Mouse (Mus musculus) embryo, embryonic 10.5 days (tissue): ENCODE measurements around the gene Fgfr2.
A peak's percentile ranks its signal among the peaks of the same experiment; 100 is the strongest.

ENCODE experiments used
- DNase-seq: peaks from one replicate; pipeline ENCODE4 v3.0.0-alpha.2; 2015; ENCODE audit warnings: low spot score

Fgfr2 gene

GRCm38 (mm10) chr7:132303988-132304387 is 819.2 kb downstream of the Fgfr2 start:
- DNase-seq: no peak

DNA sequence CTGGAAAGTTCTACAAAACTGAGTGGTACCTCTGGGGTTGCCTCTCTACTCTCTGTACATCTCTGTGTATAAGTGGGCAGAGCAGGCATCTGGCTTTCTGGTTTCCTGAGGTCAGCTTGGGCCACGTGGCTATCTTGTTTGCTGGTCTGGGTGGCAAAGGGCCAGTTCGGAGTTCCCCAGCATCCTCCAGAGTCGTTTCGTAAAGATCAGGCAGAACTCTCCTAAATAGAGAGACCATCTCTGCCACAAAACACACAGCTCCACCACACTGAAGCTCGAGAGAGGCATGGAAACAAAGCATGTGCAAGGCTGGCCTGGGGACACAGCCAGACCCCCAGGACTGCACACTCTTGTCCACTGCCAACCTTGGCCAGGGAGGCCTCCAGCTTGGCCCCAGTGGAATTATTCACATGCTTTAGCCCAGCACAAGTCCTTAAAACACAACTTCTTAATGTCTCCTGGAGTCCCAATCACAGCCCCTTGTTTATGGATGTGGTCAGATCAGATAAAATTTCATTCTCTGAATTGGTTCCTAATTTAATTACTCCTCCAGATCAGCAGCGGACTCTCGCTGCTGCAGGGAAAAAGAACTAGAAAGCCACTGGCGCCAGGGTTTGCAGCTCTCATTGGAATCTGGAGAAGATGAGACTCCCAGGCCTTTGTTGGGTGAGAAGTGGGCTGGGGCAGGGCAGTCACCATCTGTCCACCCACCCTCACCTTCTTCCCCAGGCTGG is 820.5 kb downstream of the Fgfr2 start:
- DNase-seq: no peak

DNA sequence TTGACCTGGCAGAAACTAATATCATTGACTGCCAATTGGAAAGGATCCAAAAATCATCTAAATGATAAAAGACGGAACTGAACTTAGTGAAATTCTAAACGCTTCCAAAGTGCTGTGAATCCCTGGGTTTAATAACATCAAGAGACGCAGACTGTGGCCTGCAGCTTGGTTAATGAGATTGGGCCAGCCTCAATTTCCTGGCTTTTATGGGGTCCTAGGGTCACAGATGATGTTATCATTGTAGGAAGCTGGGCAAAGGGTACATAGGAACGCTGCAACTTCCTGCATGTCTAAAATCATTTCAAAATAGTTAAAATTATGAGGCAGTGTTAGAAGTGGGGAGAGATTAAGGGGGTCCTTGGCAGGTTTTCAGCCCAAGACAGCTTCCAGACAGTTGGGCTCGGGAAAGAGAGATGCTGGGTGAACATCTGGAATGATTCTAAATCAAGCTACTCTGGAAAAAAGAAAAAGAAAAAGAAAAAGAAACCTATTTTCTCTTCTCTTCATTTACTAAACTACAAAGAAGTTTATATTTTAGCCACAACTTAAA is 823.4 kb downstream of the Fgfr2 start:
- no peak for DNase-seq

DNA sequence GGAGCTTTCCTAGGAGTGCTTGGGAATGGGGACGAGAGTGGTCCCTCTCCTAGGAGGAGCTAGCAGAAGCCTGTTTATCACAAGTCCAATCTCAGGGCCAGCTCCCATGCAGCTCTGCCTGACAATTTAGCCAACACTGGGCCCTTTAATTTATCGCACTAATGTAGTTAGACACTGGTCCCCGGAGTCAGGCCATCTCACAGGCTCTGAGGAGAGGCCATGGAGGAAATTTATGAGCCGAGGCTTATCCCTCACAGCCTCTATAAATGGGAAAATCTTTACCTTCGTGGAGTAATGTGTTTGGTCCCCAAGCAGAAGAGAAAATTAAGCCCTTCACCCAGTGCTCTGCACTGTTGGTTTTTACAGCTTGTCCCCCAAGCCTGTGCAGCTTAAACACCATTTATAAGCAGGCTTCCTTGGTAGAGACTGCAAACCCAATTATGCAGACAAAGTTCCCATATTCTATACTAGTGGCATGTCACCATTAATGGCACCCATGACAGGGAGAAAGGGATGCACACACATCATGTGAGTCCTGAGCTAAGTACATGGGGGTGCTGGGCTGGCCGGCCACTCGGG is 824.6 kb downstream of the Fgfr2 start:
- no peak for DNase-seq

GRCm38 (mm10) chr7:132296661-132297443 is 826.3 kb downstream of the Fgfr2 start:
- no peak for DNase-seq

DNA sequence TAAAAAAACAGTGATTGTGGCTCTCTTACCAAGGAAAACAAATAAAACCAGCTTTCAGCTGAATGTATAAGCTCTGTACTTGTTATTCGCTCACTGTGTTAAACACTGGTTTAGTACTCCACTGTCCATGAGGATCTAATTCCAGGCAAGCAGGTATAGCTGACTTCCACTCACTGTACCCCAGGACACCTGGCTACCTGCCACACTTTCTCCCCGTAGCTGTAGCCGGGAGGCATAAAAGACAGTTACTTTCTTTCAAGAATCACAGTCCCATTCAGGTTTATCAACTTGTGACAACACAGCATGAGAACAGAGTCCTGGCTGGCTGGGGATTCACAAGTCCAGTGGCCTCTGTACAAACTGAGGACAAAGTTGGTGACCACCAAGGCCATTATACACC is 827.0 kb downstream of the Fgfr2 start:
- DNase-seq: no peak

DNA sequence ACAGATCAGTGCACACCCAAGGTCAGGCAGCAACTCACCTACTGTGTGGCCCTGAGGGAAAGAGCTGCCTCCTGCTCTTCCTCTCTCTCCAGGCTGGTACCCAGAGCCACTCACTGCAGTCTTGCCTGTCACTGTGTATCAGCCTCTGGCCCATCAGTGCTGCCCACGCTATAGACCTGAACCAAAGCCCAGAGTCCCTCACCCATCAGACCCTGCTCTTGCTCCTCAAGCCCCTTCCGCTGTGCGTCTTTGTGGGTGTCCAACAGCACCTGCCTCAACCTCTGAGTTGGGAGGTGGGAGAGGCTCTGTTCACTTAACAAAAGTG is 835.8 kb downstream of the Fgfr2 start:
- no peak for DNase-seq

GRCm38 (mm10) chr7:132286630-132287339 is 836.4 kb downstream of the Fgfr2 start:
- peak; percentile 48 for DNase-seq

GRCm38 (mm10) chr7:132284795-132285194 is 838.4 kb downstream of the Fgfr2 start:
- DNase-seq: peak; percentile 37

DNA sequence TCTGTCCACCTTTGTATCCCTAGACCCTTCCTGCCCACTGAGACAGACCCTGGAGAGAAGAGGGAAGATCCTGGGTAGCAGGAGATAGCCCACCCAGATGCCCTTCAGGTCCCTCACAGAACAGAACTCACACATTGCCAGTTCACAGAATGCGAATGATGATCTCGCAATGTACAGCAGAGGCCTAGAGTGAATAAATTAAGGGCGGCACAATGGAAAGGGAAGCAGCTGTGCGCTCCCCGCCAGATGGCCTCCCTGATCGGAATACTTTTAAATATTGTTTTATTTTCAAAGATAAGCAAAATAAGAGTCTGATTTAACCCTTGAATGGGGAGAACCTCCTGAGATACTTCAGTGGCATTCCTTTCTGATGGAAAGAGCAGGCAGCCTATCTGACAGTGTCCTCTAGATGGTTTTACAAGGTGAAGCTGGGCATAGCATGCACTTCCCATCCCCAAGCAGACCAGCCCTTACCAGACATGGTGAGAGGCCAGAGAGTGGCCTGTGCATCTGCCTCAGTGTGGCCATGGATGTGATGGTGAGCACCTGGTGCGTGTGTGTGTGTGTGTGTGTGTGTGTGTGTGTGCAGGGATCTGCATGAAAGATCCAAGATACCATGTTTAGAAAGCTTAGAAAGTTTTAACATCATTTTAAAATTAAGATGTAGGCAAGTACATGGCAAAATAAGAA is 839.0 kb downstream of the Fgfr2 start:
- DNase-seq: no peak

DNA sequence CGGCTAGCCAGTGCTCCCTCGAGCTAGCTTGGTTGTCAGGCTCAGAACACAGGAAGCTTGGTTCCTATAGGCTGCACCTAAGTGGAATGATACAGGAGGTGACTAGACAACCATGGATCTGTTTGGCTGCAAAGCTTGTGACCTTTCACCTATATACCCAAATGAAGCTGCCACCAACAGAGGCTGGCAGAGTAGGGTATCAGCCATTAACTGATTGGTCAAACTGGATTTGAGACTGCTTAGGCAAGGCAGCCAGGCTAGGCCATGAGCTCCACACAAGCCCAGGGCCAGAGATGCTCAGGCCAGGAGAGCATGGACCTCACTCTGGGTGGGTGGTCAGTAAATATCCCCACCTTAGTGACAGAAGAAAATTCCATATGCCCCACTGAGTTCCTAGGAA is 840.6 kb downstream of the Fgfr2 start:
- no peak for DNase-seq

DNA sequence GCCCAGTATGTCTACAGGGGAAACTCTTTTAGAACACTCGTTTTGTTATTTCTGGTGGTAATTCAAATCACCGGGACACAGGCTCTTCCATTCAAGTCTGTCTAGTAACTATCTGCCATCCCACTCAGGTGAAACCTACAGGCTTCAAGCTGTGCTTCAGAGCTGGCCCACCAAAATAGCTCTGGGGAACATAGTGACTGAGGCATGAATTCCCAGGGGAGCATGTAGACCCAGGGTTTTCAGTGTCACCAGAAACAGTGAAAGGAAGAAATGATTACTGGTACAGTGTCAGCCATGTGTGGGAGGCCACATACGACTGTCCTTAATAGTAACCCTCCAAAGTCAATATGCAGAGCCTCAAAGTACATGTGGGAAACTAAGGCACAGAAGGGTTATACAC is 841.0 kb downstream of the Fgfr2 start:
- no peak for DNase-seq

DNA sequence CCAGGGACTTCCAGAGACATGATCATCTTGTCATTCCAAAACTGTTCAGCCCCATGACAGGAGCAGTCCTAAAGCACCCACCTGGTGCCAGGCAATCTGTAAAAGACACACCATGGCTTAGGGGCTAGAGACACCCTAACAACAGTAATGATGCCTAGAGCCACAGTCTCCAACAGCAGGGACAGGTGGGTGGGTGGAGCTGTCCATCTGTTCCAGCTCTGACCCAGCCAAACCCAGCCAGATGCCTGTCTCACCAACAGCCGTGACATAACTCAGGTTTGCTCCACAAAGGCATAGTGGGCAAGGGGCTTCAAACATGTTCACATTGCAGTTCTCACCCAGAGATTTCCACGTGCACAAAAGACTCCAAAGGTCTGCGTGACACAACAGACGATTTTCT is 841.4 kb downstream of the Fgfr2 start:
- no peak for DNase-seq

DNA sequence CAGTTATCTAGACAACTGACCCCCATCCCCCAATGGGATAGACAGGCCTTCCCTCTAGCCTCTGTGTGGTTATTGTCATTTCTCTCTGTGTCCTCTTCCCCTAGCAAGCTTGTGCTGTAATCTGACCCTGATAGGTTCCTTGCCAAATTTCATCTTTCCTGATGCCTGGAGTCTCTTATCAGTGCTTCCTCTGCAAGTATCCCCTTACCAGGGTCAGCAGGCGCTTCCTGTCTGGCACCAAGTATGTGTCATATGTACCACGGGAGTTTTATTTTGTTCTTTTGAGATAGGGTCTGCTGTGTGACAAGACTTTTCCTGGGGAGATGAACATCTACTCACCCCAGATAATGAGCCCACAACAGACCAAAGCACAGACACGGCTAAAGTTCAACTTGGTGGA is 844.5 kb downstream of the Fgfr2 start:
- no peak for DNase-seq

DNA sequence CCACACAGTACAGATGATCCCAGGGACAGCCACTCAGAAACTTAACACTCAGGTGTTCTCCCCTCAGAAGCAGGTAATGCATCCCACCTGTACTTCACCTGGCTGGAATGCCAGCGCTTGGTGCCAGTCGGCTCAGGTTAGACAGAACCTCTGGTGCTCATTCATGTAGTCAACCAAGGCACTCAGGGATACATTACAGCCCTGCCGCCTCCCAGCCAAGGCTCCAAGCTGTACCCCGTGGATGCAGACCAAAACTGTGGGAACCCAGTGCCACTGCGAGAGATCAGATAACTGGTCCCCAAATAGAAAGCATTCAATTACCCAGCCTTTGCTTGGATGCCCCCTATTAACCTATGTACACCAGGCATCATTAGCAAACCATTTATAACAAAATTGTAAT is 846.9 kb downstream of the Fgfr2 start:
- no peak for DNase-seq

DNA sequence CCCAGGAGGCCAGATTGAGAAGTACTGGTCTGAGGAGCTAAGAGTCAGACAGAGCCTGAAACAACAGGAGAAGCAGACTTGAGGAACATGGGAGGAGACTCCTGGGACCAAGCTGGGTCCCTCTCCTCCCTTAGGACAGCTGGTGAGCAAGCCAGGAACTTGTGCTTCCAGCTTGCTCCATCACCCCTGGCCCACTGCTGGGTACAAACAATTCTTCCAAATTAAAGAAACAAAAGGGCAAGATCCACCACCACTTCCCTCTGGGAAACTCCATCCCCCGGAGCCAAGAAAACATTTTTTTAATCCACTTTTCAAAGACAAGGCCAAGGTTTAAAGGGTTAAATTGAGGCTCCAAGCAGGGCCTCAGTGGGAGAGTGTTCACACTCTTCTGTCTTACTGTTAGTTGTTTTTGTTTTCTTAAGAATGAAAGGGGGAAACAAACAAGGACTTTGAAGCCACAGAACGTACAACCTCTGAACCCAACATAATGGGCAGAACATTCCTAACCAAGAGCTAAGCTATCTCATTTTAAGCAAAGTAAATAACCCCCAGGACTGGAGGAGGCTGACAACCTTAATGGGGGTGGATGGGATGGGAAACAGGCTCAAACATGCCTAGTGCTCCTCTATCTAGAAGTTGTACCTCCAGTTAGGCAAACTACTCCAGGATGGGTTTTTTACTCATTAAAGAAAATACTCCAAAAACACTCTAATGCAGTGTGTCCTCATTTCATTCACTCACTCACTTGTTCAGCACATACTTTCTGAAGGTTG is 849.2 kb downstream of the Fgfr2 start:
- DNase-seq: no peak

DNA sequence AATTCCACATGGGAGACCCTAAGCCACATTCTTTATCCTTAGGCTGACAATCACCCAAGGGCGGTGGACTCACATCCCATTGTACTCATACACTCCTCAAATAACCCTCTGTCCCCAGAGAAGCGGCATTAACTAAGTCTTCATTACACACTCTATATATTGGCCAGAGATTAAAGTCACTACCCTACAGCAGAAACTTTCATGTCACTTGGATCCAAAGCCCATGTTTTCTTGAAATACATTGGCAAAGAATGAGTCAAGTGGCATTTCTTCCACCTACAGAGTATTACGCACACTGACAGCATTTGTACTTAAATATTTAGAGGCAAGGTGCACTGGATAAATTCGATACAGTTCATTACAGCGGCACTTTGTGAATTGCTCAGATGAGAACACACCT is 850.2 kb downstream of the Fgfr2 start:
- DNase-seq: no peak

GRCm38 (mm10) chr7:132270364-132270763 is 852.8 kb downstream of the Fgfr2 start:
- no peak for DNase-seq

DNA sequence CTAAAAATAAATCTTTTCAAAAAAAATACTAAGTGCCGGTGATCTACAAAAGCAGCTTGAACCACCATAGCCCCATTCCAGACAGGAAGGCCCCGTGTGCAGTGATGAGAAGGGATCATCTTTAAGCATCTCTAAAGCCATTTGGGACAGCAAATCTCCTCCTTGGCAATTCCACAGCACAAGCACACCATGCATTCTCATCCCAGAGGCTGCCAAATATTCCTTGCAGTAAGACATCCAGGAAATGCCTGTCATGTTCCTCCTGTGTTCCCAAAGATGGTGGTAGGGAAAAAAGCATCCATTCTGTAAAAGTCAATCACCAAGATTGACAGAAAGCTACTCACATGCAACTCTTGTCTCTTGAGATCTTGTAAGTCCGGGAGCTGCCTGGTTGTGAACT is 853.5 kb downstream of the Fgfr2 start:
- DNase-seq: no peak

DNA sequence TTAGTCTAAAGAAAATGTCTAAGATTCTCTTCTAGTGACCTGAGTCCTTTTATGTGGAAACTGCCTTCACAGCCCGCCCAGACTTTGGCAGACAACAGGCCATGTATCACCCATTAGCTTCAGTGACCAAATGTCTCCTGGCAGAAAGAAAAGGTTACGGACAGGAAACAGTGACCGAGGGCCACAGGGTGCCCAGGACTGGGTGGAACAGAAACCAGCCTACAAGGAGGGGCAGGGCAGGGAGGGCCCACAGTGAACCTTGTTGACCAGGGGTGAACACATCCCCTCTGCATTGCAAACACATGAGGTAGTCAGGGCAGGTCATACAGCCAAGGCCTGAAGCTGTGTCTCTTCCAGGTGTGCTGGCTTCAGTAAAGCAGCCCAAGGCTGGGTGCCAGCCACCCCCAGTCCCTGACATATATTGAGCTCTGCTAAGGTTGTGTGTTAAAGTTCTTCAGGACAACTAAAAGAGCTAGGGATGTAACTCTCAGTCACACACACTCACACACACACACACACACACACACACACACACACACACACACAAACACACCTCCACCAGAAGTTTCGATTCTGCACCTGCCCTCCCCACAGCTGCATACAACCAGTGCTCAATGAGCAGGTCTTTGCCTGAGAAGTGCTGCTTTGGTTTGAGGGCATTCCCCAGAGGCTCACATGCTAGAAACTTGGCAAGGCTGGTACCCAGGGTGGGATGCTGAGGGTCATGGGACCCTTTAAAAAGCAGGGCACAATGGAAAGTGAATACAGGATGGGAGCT is 855.2 kb downstream of the Fgfr2 start:
- no peak for DNase-seq
